Mouse (Mus musculus) 416B (cell line): ENCODE data around the gene Adi1.
A peak's percentile ranks its signal among the peaks of the same experiment; 100 is the strongest.

Experiments
- DNase-seq: peaks from one replicate; pipeline ENCODE4 v3.0.0; 2011; ENCODE audit warnings: low read depth

Gene Adi1

DNA sequence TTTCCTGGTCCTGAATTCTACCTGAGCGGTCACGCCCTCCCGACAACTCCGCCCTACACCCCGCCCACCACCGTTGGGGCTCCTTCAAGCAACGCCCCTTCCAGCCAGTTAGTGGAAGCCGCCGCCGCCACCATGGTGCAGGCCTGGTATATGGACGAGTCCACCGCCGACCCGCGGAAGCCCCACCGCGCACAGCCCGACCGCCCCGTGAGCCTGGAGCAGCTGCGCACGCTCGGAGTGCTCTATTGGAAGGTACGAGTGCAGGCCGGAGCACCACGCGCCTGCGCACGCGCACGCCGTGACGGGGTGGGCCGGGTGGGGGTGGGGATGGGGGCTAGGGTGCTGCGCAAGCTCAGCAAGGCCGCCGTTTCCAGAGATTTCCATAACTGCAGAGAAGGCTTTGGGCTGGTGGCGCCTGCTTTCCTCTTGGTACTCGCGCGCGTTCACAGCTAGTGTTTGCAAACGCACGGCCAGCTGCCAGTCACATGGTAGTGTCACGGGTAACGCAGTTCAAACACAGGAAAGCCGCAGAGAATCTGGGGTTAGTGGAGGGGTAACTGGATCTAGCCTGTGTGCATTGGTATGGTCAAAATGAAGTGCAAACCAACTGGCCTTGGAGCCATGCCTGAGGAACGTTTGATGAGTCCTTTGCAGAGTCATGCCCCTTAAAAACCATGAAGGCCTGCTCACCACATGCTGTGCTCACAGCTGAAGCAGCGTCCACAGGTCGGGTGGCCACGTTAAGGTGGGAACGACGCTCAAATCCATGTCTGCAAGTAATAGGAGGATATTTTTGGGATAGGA, at the start of gene Adi1:
Gene Adi1, plus strand, starts transcription at position 111 of the 804 bp plus-strand sequence.
- DNase-seq: peak; percentile 86

DNA sequence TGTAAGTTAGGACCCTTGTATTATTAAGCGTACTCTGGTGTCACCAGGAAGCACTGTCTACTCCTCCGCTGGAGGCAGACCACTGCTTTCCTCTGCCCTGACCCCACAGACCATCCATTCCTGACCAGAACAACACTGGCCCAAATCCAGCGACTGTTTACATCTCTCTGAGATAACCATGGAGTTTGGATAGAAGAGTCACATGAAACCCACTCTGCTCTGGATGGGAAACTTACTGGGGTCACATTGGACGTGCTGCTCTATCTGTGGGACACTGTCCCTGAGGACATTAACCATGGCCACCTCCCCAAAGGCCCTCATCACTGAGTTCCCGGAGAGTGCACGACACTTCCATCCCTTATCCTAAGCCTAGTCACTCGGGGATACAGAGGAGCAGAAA, 49.6 kb upstream of the Adi1 start:
- no peak for DNase-seq

DNA sequence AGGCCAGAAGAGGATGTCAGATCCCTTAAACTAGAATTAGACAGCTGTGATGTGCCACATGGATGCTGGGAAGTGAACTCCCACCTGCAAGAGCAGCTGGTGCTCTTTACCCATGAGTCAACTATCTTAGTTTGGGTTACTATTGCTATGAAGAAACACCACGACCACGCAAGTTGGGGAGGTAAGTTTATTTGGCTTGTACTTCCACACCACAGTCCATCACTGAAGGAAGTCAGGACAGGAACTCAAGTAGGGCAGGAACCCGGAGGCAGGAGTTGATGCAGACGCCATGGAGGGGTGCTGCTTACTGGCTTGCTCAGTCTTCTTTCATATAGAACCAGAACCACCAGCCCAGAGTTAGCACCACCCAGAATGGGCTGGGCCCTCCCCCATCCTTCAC, 47.9 kb upstream of the Adi1 start:
- DNase-seq: peak; percentile 18

DNA sequence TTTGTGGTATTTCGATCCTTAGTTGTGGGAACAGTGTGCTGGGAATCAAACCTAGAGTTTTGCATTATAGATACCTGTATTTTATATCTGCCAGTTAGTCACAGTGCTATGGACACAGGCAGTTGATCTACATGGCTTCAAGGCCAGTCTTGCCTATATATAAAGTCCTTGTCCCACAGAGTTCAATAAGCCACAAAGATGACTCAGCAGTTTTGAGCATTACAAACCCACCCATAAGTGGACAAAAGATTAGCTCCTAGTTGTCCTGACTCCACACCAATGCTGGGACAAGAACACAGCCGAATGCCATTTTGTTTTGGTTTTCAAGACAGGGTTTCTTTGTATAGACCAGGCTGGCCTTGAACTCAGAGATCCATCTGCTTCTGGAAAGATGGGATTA, 46.6 kb upstream of the Adi1 start:
- DNase-seq: peak; percentile 59

DNA sequence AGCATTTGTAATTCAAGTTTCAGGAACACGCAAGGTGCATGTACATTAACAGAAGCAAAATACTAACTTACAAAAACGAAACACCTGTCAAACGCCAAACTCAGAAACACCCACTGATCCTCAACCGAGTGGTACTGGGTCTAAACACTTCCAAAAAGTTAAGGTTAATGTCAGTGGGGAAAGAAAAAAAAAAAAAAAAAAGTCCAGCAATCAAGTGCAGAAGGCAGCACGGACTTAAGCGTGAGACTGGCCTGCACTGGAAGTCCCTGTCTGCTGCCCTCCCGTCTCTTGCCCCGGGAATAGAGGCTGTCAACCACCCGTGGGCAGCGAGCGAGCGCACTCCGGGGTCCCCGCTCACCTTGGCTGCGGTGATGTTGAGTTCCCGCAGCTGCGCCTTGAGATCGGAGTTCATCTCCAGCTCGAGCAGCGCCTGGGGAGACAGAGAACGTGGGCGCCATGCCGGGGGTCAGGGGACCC, 39.9 kb upstream of the Adi1 start:
- peak; percentile 50 for DNase-seq

DNA sequence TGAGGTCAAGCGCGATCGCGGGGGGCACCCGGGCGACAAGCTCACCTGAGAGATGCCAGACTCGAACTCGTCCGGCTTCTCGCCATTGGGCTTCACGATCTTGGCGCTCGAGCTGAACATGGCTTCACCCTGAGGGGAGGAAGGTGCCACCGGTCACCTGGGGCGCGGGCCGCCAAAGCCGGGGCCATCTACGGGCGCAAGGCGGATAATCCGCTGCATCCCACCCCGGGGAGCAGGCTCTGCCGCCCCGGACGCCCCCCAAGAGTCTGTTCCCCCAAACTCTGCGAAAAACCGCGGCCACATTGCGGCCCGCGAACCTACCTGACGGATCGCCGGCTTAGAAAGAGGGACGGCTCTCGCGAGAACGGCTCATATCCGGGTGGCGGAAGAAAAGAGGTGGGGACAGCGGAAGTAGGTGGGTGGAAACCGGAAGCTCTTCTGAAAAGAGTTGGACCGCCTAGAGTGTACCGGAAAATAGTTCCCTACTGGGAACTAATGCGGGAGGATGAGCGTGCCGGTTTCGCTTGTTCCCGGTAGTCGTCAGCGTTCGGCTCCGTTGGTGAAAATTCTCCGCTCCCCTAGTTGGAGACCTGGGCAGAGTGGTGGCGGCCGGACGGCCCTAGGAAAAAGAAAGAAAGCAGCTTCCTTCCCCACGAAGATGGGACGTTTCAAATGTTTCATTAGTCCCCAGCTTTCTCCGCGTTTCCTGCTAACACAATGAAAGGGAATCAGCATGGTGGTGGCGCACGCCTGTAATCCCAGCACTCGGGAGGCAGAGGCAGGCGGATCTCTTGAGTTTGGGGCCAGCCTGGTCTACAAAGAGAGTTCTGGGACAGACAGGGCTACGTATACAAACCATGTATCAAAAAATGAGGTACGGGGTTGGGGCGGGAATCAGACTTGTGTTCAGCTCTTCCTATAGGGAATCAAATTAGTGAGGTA, 39.2 kb upstream of the Adi1 start, which contains the start of gene Rps7:
Gene Rps7, minus strand, starts transcription at position 419 of the 942 bp plus-strand sequence.
- peak; percentile 97 for DNase-seq

DNA sequence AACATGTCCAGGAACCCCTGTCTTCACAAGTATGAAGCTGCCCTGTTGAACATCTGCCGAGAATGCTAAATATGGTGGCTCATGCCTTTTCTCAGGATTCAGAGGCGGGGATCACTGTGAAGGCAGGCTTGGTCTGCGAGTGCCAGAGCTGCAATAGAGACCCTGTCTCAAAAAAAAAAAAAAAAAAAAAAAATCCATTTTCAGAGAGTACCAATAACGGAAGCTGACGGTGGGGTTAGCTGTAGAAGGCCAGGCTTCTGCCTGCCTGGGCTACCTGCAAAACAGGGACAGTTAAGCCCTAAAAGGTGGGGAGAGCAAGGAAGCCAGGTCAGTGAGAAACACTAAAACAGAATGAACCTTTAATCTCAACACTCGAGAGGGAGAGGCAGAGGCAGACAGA, 38.5 kb upstream of the Adi1 start:
- no peak for DNase-seq

DNA sequence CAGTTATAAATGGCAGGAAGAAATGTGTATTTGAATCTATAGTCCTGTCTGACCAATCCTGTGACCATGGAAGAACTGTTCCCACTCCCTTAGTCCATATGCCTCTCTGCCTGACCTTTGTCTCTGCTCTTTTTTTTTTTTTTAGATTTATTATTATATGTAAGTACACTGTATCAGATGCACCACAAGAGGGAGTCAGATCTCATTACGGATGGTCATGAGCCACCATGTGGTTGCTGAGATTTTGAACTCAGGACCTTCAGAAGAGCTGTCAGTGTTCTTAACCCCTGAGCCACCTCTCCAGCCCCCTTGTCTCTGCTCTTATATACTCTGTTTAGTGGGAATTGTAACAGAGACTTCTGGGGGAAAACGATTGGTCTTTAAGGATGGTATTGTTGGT, 36.3 kb upstream of the Adi1 start:
- no peak for DNase-seq

DNA sequence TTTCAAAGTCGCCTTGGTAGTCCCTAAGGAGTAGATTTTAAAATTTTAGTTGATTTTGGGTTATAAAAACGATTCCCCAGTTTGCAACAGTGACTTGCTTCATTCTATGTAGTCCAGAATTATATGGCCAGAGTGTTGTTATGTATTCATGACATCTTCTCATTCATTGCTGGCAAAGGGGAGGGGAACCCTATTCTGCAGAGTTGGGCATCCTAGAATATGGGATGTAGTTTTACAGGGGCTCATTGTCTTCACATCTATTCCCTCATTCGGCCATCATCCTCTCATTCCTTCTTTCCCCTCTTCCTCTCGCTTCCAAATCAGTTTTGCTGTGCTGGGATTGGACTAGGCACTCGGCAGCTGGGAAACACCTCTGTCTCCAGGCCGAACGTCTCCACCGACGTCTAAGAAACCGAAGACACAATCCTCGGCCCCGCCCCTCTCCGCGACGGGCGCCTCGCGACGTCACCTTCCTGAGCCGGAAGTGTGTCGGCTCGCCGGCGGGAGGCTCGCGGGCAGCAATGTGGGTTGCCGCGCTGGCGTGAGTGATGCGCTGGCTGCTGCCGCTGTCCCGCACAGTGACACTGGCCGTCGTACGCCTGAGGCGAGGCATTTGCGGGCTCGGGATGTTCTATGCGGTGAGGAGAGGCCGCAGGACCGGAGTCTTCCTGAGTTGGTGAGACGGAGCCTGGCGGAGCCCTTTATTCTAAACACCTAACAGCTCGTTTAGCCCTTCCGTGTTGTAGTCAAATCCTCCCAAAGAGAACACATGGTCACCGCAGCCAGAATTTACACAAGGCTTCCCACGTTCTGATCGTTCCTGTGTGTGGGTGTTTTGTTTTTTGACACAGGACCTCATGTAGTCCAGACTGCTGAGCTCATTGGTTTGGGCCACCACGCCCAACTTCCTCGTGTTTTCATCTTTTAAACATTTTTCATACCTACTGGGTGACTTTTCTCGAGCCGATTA, 25.6 kb upstream of the Adi1 start, which contains the start of gene Rnaseh1:
Gene Rnaseh1, plus strand, starts transcription at position 462 of the 970 bp plus-strand sequence.
- DNase-seq: peak; percentile 86

DNA sequence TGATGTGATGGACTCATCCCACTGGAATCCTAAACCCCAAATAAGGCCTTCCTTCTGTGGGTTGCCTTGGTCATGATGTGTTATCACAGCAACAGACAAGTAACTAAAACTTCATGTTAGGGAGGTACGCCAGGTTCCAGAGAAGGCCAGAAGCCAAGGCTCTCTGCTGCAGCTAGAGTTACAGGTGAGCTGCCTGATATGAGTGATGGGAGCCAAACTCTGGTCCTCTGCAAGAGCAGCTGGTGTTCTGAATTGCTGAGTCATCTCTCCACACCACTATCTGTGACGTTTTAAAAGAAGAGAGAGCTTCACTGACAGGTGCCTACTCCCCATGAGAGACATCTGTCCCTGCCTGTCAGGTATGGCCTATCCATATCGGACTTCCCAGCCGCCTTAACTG, 12.4 kb upstream of the Adi1 start:
- no peak for DNase-seq

DNA sequence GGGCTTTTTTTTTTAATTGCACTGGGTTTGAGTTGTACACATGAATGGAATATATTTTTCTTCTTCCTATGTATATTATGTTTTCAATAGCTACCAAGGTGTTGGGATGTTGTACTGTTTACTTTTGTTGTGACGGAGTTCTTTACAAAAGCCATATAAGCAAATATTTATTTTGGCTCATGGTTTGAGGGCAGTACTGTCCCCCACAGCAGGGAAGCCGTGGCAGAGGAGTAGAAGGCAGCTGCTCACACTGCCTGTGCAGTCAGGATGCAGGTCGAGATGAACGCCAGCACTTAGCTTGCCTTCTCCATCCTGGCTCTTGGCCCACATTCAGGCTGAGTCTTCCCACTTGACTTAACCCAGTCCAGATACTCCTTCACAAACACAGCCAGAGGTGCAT, 8.3 kb upstream of the Adi1 start:
- DNase-seq: no peak

DNA sequence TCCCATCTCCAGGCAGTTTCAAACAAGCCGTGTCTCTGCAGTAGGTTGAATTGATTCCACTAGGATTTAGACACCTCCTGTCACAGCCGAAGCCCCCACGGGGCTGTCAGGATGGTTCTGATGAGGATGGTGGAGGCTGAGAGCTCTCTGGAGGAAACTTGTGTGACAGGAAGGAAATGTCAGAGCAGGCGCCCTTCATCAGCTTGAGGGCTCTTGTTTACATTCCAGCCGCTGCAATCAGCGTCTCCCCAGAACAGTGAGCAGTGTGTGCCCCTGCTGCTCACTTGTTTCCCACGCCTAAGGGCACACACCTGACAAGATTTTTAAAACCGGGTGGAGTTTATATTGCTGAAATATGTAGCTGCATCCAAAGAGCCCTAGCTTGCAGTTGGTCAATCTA, 7.7 kb upstream of the Adi1 start:
- DNase-seq: no peak

DNA sequence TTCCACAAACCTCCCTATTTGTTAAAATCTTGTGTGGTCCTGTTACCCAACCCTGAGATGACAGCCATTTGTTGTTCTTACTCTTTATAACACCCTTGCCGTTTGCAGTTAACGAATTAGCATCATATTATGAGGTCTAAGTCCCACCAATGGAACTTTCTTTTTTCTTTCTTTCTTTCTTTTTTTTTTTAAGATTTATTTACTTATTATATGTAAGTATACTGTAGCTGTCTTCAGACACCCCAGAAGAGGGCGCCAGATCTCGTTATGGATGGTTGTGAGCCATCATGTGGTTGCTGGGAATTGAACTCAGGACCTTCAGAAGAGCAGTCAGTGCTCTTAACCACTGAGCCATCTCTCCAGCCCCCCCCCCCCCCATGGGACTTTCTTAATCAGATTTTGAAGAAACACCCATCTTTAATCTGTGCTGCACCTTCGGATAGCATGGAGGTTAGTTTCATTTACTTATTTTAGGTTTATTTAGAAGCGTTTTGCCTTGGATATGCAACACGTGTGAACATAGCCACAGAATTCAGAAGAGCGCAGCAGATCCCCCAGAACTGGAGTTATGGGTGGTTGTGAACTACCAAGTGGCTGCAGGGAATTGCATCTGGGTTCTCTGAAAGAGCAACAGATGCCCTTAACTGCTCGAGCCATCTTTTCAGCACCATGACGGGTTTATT, 852 bp upstream of the Adi1 start:
- peak; percentile 72 for DNase-seq

DNA sequence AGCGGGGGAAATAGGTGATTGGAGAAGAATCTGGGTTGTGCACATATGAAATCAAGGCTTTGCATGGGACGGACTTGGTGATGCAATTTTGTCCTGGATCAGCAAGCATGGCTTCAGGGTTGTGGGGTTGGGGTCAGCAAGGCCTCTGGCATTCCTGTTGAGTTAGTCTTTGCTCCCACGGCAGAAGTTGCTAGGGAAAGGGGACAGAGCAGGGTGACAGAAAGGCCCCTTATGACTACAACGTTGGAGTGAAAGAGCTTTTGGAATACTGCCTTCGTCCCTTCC, 836 bp downstream of the Adi1 start:
- no peak for DNase-seq

DNA sequence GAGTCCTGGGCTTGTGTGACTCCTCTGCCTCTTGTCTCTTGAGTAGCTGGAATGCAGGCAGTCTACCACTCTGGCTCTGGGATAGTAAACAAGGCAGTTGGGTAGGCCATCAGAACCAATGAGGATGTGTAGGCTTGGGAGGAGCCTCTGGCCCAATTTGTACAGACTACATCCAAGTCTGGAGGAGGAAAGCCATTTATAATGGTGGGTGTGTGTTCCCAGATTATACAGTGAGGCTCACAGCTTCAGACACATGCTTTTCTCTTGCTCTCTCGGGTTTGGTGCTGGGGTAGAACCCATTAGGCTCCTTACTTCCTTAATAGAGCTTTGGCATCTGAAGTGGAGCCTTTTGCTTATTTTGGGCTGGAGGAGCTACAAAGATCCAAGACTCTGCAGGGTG, 9.6 kb downstream of the Adi1 start:
- no peak for DNase-seq

DNA sequence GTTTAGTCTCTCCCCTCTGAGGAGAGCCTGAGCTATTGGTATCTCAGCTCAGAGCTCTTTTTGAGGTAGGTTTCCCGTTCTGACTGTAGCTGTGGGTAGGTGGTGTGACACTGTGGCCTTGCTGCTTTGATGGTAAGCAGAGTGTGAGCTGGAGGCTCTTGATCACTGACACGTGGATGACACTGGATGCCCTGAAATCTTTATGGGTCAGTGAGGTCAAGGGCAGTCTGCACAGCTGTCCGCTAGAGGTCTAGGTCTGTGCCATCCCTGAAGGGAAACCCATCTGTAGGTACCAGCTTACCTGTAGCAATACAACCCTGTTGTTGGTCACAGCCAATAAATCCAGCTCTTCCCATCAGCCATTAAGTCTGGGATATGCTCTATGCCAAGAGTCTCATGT, 10.7 kb downstream of the Adi1 start:
- DNase-seq: no peak

DNA sequence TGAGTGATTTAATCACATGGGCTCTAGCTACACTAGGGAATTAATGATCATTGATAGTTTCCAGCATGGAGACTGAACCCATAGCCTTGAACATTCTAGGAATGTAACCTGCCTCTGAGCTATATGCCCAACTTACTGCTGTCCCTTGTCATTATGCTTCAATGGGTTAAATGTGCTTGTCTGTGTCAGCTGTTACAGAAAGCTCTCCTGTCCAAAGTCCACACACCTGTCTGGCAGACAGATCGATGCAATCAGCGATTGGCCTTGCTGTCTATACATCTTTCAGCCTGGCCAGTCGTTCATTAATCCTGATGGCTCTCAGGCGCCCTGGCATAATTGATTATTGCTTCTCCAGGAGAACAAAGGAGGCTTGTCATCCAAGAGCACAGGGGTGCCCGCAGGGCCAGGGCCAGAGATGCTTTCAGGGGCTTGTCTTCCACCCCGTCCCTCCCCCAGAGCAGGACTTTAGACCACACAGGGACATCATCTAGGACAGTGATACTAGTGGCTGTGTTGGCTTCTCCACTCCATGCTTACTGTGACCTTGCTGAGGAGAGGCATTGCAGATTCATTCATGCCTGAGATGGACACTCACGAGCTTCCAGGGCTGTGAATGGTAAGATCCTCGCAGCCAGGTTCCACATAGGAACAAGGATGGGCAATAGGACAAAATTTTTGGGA, 11.3 kb downstream of the Adi1 start:
- DNase-seq: no peak

DNA sequence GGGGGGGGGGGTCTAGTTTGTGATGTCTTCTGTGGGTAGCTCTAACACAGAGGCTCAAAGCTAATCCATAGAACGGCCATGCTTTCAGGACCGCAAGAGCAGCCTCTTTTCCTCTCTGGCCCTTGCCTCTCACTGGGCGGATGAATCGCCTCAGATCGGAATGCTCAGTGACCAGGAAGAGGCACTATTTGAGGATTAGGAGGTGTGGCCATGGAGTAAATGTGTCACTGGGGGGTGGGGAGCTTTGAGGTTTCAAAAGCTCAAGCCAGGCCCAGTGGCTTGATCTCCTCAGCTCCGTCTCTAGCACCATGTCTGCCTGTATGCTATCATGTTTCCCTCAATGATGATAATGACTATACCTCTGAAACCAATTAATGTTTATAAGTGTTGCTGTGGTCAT, 14.0 kb downstream of the Adi1 start:
- no peak for DNase-seq

DNA sequence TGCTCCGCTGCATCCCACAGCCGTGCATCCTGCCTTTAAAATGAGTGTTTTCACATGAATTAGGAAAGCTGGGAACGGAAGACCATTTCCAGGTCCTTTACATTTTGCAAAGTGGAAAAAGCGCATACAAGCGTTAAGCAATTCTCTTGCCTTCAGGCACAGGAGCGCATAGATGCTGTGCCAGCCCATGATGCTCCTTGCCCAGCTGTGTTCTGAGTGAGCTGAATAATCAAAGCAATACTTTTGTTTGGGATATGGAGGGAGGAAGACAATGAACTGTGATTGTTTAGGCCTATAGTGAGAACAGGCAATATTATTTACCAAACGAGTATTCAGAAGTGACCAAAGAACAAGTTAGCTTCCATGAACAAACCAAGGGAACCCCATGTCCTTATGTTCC, 15.7 kb downstream of the Adi1 start:
- no peak for DNase-seq

DNA sequence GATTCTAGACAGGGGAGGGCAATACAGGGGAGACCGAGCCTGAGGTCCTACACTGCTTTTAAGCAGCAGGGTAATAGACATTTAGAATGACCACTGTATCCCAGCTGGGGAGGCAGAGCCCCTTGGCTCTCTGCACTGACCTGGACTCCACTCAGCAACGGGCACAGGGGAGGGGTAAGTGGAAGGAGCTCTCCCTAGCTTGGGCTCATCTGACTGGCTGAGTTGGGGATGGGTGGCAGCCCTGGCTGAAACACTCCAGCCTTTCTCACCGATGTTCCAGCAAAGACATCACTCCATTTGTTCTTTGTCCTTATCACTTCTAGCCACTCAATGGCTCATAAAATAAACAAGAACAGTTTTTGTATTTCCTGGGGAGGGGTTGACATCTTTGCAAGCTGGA, 18.7 kb downstream of the Adi1 start:
- DNase-seq: no peak

DNA sequence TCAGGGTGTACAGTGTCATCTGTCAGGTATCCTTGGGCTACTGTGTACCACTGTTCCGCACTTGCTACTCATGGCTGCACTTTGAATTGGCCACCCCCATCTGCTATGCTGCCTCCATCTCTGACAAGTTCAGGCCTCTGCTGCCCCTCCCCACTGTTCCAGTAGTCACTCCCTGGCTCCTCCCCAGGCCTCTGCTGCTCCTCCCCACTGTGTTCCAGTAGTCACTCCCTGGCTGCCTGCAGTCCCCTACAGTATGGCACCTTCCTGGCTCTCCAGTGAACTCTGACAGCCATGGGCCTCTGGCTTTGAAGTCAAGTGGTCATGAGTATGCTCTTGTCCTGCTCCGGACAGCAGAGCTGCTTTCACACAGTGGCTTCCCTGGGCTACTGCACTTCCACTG, 19.2 kb downstream of the Adi1 start:
- peak; percentile 22 for DNase-seq
